Mouse (Mus musculus): ENCODE data around the gene Plcb1. TPM values are rescaled to one million over a fixed set of nuclear protein-coding genes. Genes with fewer than 3 reads are reported as not detected.

Gene Plcb1
- polyA plus RNA-seq, 1 experiment = 6.4 TPM

DNA sequence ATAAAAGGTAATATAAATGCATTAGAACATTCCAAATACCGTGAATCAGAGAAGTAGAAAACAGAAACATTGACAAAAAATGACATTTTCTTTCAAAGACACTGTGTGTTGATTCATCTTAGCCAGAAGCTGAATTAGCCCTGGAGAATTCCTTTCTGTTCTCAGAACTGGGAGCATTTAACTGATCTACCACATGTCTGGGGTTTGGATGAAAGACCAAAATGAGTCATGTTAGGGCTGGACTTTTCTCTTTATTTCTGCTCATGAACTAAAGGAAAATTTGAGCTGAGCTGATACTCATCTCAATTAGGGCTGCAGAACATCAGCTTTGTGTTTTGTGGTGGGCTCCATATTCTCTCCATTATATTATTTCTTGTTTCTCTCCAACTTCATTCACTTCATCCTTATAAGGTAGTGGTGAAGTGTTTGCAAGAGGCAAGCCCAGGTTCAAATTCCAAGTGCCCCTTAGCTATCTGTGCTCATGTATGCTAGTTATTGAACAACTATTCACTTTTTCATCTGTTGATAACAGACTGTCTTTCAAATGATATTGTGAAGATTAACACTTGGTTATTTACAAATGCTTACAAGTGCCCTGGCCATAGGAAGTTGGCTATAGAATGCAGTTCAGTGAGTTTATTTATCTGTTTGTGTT, 456.9 kb downstream of the Plcb1 start:
- peaks cover 5% of the 10 kb centered on the region for H3K4me1 ChIP-seq (ENCODE audit: control insufficient read depth, insufficient read depth, low read length)

DNA sequence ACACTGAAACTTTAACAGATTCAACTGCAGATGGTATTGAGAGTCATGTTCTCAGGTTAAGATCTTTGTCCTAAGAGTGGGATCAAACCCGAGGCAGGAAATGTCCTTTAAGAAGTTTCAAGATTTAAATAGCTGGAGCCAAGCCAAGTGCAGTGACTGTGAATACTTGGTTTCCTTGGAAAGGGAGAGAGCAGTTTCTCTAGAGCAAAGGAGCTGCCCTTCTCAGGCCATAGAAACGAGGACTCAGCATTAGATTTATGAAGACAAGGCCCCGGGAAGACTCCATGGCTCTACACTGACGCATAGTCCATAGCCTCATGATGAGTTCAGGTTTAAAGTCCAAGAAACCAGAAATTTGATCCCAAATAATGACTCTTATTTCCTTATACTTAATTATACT, 457.9 kb downstream of the Plcb1 start:
- peak overlapping the region; percentile 52; the same call in 1 of the 2 replicates for H3K27ac ChIP-seq (ENCODE audit: insufficient read depth, low read length)
- no peak overlapping the region for H3K4me3 ChIP-seq (ENCODE audit: insufficient read depth, low read length)
- peaks cover 5% of the 10 kb centered on the region for H3K4me1 ChIP-seq (ENCODE audit: control insufficient read depth, insufficient read depth, low read length)
- no peak for TF ChIP-seq CTCF (IDR thresholded peaks at IDR 0.05; ENCODE audit: borderline replicate concordance, insufficient read depth, low read length)
- TF ChIP-seq POLR2A (IDR thresholded peaks at IDR 0.05; ENCODE audit: low read depth, low read length) = no peak

More for the DNA sequence above, 456.9 kb downstream of the Plcb1 start:
- Histone ChIP-seq H3K4me3 (ENCODE audit: insufficient read depth, low read length) (no peak overlapping the region), H3K27ac (ENCODE audit: insufficient read depth, low read length) (peak overlapping the region; percentile 52; the same call in 1 of the 2 replicates)
- TF ChIP-seq POLR2A (IDR thresholded peaks at IDR 0.05; ENCODE audit: low read depth, low read length) (no peak), CTCF (IDR thresholded peaks at IDR 0.05; ENCODE audit: borderline replicate concordance, insufficient read depth, low read length) (no peak)

GRCm38 (mm10) chr2:135249925-135250324, 464.1 kb downstream of the Plcb1 start:
- no peak overlapping the region for H3K27ac ChIP-seq (ENCODE audit: insufficient read depth, low read length)
- no peak overlapping the region for H3K4me3 ChIP-seq (ENCODE audit: insufficient read depth, low read length)
- H3K4me1 ChIP-seq (ENCODE audit: control insufficient read depth, insufficient read depth, low read length) = peaks cover 3% of the 10 kb centered on the region; the same call in 1 of the 2 replicates
- TF ChIP-seq CTCF (IDR thresholded peaks at IDR 0.05; ENCODE audit: borderline replicate concordance, insufficient read depth, low read length) (no peak), POLR2A (IDR thresholded peaks at IDR 0.05; ENCODE audit: low read depth, low read length) (no peak)

GRCm38 (mm10) chr2:135251821-135252315, 466.0 kb downstream of the Plcb1 start:
- no peak overlapping the region for H3K4me3 ChIP-seq (ENCODE audit: insufficient read depth, low read length)
- no peak for TF ChIP-seq CTCF (IDR thresholded peaks at IDR 0.05; ENCODE audit: borderline replicate concordance, insufficient read depth, low read length)
- no peak for TF ChIP-seq POLR2A (IDR thresholded peaks at IDR 0.05; ENCODE audit: low read depth, low read length)
- no peak overlapping the region for H3K27ac ChIP-seq (ENCODE audit: insufficient read depth, low read length)
- H3K4me1 ChIP-seq (ENCODE audit: control insufficient read depth, insufficient read depth, low read length) = peaks cover 3% of the 10 kb centered on the region; the same call in 1 of the 2 replicates

DNA sequence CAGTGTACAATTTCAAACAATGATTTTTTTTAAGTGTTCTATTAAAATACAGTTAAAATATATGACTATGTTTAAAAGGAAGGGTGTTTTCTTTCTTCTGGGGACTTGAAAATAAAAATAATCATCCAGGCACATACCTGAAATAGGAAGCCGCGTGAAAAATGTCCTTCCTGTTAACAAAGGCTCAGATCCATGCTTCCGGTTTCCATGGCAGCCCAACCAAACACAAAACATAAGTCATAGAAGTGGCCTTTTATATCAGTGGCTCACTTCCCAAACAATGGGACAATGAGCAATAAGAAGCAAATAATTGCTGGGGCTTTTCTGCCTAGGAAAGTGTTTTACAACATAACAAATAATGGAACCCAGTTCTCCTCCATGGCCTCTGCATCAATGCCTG, 473.3 kb downstream of the Plcb1 start:
- no peak overlapping the region for H3K27ac ChIP-seq (ENCODE audit: insufficient read depth, low read length)
- H3K4me3 ChIP-seq (ENCODE audit: insufficient read depth, low read length) = no peak overlapping the region
- H3K4me1 ChIP-seq (ENCODE audit: control insufficient read depth, insufficient read depth, low read length) = no peaks in the 10 kb centered on the region
- no peak for TF ChIP-seq POLR2A (IDR thresholded peaks at IDR 0.05; ENCODE audit: low read depth, low read length)
- TF ChIP-seq CTCF (IDR thresholded peaks at IDR 0.05; ENCODE audit: borderline replicate concordance, insufficient read depth, low read length) = no peak

DNA sequence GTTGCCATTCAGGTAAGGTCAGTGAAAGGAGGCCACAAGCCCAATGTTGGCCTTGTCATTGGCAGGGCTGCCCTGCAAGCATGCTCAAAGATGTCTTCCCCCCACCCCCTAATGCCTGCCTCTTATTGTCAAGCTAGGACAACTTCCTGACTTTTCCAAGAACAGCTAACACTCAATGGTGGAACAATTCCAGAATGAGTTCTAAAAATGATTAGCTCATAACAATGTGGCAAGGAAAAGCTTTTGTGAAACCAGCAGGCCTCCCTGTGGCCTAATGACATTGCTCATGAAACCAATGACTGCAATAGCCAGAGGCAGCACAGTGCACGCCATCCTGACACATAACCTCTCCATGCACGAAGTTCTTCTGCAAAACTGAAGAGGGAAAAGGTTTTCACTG, 478.1 kb downstream of the Plcb1 start:
- no peak for TF ChIP-seq POLR2A (IDR thresholded peaks at IDR 0.05; ENCODE audit: low read depth, low read length)
- no peak for TF ChIP-seq CTCF (IDR thresholded peaks at IDR 0.05; ENCODE audit: borderline replicate concordance, insufficient read depth, low read length)
- Histone ChIP-seq H3K27ac (ENCODE audit: insufficient read depth, low read length) (no peak overlapping the region), H3K4me1 (ENCODE audit: control insufficient read depth, insufficient read depth, low read length) (no peaks in the 10 kb centered on the region), H3K4me3 (ENCODE audit: insufficient read depth, low read length) (no peak overlapping the region)

DNA sequence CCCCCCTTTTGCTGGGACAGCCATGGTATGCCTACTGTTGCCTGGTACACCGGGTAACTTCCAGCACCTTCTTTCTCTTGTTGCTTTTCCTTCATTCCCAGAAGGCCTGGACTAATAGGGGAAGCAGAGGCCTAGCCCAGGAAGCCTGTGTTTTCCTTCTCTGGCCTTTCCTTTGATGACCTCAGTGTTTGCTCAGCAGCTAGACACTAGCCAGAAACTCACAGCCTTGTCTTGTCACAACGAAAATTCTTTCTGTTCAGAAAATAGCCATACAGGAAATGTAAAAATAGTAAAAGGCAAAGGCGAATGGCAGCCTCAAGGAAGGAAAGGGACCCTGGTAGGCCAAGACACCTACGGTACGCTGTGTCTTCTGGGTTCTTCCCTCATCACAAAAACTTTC, 489.1 kb downstream of the Plcb1 start:
- Histone ChIP-seq H3K27ac (ENCODE audit: insufficient read depth, low read length) (no peak overlapping the region), H3K4me3 (ENCODE audit: insufficient read depth, low read length) (no peak overlapping the region), H3K4me1 (ENCODE audit: control insufficient read depth, insufficient read depth, low read length) (no peaks in the 10 kb centered on the region)
- TF ChIP-seq POLR2A (IDR thresholded peaks at IDR 0.05; ENCODE audit: low read depth, low read length) (no peak), CTCF (IDR thresholded peaks at IDR 0.05; ENCODE audit: borderline replicate concordance, insufficient read depth, low read length) (no peak)

DNA sequence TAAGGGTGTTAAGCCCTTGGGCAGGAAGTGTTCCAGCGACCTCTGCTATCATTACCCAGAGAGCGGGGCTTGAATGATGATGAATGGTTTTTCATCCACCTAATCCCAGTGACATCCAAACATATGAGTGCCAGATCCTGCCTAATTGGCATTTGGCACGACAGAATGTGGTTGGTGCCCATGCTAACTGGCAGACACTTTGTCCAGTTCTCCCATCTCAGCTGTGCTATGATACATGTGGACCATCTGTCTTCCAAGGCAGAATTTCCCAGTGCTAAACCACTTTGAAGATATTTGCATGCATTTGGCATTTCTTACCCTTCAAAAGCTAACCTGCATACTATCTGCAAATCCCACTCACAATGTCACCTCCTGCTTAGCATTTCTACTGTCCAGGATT, 492.6 kb downstream of the Plcb1 start:
- Histone ChIP-seq H3K27ac (ENCODE audit: insufficient read depth, low read length) (no peak overlapping the region), H3K4me3 (ENCODE audit: insufficient read depth, low read length) (no peak overlapping the region), H3K4me1 (ENCODE audit: control insufficient read depth, insufficient read depth, low read length) (no peaks in the 10 kb centered on the region)
- TF ChIP-seq CTCF (IDR thresholded peaks at IDR 0.05; ENCODE audit: borderline replicate concordance, insufficient read depth, low read length) (no peak), POLR2A (IDR thresholded peaks at IDR 0.05; ENCODE audit: low read depth, low read length) (no peak)

GRCm38 (mm10) chr2:135279026-135279425, 493.2 kb downstream of the Plcb1 start:
- TF ChIP-seq POLR2A (IDR thresholded peaks at IDR 0.05; ENCODE audit: low read depth, low read length) (no peak), CTCF (IDR thresholded peaks at IDR 0.05; ENCODE audit: borderline replicate concordance, insufficient read depth, low read length) (no peak)
- no peaks in the 10 kb centered on the region for H3K4me1 ChIP-seq (ENCODE audit: control insufficient read depth, insufficient read depth, low read length)
- no peak overlapping the region for H3K27ac ChIP-seq (ENCODE audit: insufficient read depth, low read length)
- no peak overlapping the region for H3K4me3 ChIP-seq (ENCODE audit: insufficient read depth, low read length)

- Histone ChIP-seq H3K4me1 (ENCODE audit: control insufficient read depth, insufficient read depth, low read length) (no peaks in the 10 kb centered on the region), H3K4me3 (ENCODE audit: insufficient read depth, low read length) (no peak overlapping the region)
These were observed 497.9 kb downstream of the Plcb1 start for GRCm38 (mm10) chr2:135283783-135284182.

More at GRCm38 (mm10) chr2:135283783-135284182, 497.9 kb downstream of the Plcb1 start:
- H3K27ac ChIP-seq (ENCODE audit: insufficient read depth, low read length) = no peak overlapping the region
- TF ChIP-seq POLR2A (IDR thresholded peaks at IDR 0.05; ENCODE audit: low read depth, low read length) (no peak), CTCF (IDR thresholded peaks at IDR 0.05; ENCODE audit: borderline replicate concordance, insufficient read depth, low read length) (no peak)
